Mouse (Mus musculus) hindbrain, embryonic 11.5 days (tissue): Measurements from ENCODE around the gene Spc25. TPM values are rescaled to one million over a fixed set of nuclear protein-coding genes. Genes with fewer than 3 reads are reported as not detected.

ENCODE experiments used
- ATAC-seq: fragments of 200-750 bp; cut with Nextera tagmentation; 2 replicates; pipeline ENCODE4 v1.8.0; 2017; ENCODE audit warnings: mild to moderate bottlenecking, moderate TSS enrichment, moderate library complexity; ENCODE audit not compliant: low FRiP score
- DNase-seq: peaks from one replicate; pipeline ENCODE4 v3.0.0-alpha.2; 2015; ENCODE audit warnings: low spot score
- H3K27ac ChIP-seq: fragments of 300-500 bp; sonication (generic); 2 replicates; pipeline ENCODE4 v1.5.1; 2014; ENCODE audit warnings: mild to moderate bottlenecking, low read depth, low read length
- H3K27me3 ChIP-seq: fragments of 300-500 bp; sonication (generic); 2 replicates; pipeline ENCODE4 v1.6.1; 2014; ENCODE audit warnings: mild to moderate bottlenecking, low read length, moderate library complexity, mixed read lengths; ENCODE audit not compliant: control insufficient read depth, insufficient read depth
- H3K36me3 ChIP-seq: fragments of 300-500 bp; sonication (generic); 2 replicates; pipeline ENCODE4 v1.6.1; 2014; ENCODE audit warnings: mild to moderate bottlenecking, low read length, moderate library complexity, mixed read lengths; ENCODE audit not compliant: control insufficient read depth, insufficient read depth
- H3K4me1 ChIP-seq: fragments of 300-500 bp; sonication (generic); replicated peaks from 2 replicates; pipeline ENCODE4 v1.6.1; 2014; ENCODE audit warnings: low read length, mixed read lengths; ENCODE audit not compliant: control insufficient read depth, insufficient read depth
- H3K4me2 ChIP-seq: fragments of 300-500 bp; sonication (generic); replicated peaks from 2 replicates; pipeline ENCODE4 v1.6.1; 2014; ENCODE audit warnings: mild to moderate bottlenecking, low read depth, low read length
- H3K4me3 ChIP-seq: fragments of 300-500 bp; sonication (generic); 2 replicates; pipeline ENCODE4 v1.5.1; 2014; ENCODE audit warnings: low read depth, low read length
- H3K9ac ChIP-seq: fragments of 300-500 bp; sonication (generic); 2 replicates; pipeline ENCODE4 v1.6.1; 2014; ENCODE audit warnings: low read depth, low read length
- H3K9me3 ChIP-seq: fragments of 300-500 bp; sonication (generic); 2 replicates; pipeline ENCODE4 v1.6.1; 2016; ENCODE audit warnings: low read length; ENCODE audit not compliant: control insufficient read depth
- WGBS: fragments of 180-500 bp; shearing (Covaris S2); extraction: QIAGEN DNeasy Blood & Tissue Kit; methylation state at CpG from one replicate; pipeline ENCODE4 v1.1.7; 2014; 5-methylcytosine and 5-hydroxymethylcytosine counted together
- polyA plus RNA-seq: library from polyadenylated mRNA; unstranded; fragments of >200 nt; fragmentation: Nextera tagmentation; extraction: Ambion mirVana; gene quantifications from 2 replicates; pipeline ENCODE4 v1.2.1, GENCODE M21; 2014

The Spc25 gene
- polyA plus RNA-seq, 1 experiment from 2014 or later, result 226 TPM

DNA sequence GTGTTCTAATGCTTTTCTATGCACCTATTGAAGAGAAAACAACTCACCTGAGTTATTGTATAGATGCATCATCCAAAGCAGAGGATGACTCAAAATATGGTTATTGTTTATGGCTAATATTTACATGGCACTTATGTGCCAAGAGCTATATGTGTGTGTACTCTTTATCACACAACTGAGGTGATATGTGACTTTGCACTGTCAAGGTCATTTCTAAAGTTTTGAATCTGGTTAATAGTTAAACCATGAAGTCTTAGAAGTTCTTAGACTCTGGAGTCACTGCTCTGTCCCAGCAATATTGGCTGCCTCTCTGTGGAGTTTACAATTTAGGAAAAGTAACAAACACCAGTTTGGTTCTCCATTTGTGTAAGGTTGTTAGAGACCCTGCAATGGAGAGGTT is 47.1 kb downstream of the Spc25 start:
- no peaks in the 10 kb centered on the region for H3K27me3 ChIP-seq
- H3K4me1 ChIP-seq, result no peaks in the 10 kb centered on the region
- DNase-seq (no peak), ATAC-seq (no peak)
- H3K9ac ChIP-seq, result no peak overlapping the region
- H3K27ac ChIP-seq, result no peak overlapping the region
- no peak overlapping the region for H3K4me3 ChIP-seq
- H3K4me2 ChIP-seq, result no peak overlapping the region
- H3K9me3 ChIP-seq, result no peaks in the 10 kb centered on the region
- H3K36me3 ChIP-seq, result no peaks in the 10 kb centered on the region

DNA sequence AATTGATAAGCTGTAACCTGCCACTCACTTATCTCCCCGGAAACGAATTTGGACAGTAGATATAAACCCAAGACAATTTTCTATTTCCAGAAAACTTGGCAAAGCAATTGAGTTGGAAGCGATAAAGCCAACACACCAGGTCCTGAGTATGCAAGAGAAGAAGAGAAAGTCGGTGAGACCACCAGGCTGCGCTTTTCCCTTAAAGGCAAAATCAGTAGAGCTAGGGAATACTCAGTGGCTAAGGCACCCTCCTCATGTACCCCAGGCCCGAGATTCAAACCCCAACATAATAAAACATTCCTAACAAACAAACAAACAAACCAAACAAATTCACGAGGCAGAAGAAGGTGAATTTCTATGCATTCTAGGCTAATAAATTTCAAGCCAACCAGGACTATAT is 49.7 kb downstream of the Spc25 start:
- no peaks in the 10 kb centered on the region for H3K36me3 ChIP-seq
- H3K9me3 ChIP-seq, result no peaks in the 10 kb centered on the region
- H3K4me1 ChIP-seq, result no peaks in the 10 kb centered on the region
- H3K4me2 ChIP-seq, result no peak overlapping the region
- DNase-seq (no peak), ATAC-seq (no peak)
- H3K27me3 ChIP-seq, result no peaks in the 10 kb centered on the region
- no peak overlapping the region for H3K9ac ChIP-seq
- H3K4me3 ChIP-seq, result no peak overlapping the region
- no peak overlapping the region for H3K27ac ChIP-seq
- 68% methylated on average over 7 of the region's 7 CpGs for WGBS

DNA sequence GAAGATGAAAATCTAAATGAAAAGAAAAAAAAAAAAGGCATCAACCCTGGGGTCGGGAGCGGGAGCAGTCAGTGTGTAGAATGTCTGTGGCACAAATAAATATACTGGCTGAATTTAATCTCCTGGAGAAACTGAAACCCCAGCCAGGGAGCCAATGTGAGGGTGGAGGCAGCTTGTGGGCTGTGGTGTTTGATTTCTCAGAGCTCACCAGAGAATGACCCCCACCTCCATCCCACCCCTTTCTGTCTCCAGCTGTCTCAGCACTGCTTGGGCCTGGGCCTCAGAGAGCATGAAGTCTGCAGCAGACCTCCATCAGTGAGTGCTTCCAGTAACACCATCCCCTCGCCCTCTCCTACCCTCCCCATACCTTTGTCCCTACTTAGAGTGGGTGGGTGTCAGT is 50.1 kb downstream of the Spc25 start:
- no peaks in the 10 kb centered on the region for H3K27me3 ChIP-seq
- no peaks in the 10 kb centered on the region for H3K9me3 ChIP-seq
- H3K4me3 ChIP-seq, result no peak overlapping the region
- no peaks in the 10 kb centered on the region for H3K4me1 ChIP-seq
- no peak overlapping the region for H3K4me2 ChIP-seq
- 62% methylated on average over 3 of the region's 3 CpGs for WGBS
- H3K9ac ChIP-seq, result no peak overlapping the region
- DNase-seq (no peak), ATAC-seq (no peak)
- no peaks in the 10 kb centered on the region for H3K36me3 ChIP-seq
- no peak overlapping the region for H3K27ac ChIP-seq

DNA sequence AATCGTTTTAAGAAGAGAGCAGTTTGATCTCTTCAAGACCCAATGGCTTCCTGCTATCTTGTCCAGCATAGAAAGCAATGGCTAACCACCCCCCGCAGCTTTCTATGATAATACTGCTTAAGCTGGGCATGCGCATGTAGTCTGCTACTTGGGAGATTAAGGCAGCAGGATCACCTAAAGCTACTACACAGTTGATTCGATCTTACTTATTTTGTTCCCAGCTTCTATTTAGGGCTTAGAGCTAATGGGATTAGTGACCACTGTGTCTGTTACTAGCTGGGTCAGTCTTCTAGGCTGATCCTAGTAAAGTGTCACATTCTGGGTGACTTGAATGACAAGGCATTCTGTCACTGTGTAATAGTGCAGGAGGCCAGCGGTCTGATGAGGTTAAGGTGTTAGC is 55.2 kb downstream of the Spc25 start:
- H3K36me3 ChIP-seq, result no peaks in the 10 kb centered on the region
- no peak for ATAC-seq
- no peaks in the 10 kb centered on the region for H3K4me1 ChIP-seq
- no peak for DNase-seq
- no peak overlapping the region for H3K4me3 ChIP-seq
- H3K4me2 ChIP-seq, result no peak overlapping the region
- H3K27ac ChIP-seq, result no peak overlapping the region
- 74% methylated on average over 5 of the region's 5 CpGs for WGBS
- H3K9me3 ChIP-seq, result no peaks in the 10 kb centered on the region
- H3K27me3 ChIP-seq, result no peaks in the 10 kb centered on the region
- no peak overlapping the region for H3K9ac ChIP-seq

DNA sequence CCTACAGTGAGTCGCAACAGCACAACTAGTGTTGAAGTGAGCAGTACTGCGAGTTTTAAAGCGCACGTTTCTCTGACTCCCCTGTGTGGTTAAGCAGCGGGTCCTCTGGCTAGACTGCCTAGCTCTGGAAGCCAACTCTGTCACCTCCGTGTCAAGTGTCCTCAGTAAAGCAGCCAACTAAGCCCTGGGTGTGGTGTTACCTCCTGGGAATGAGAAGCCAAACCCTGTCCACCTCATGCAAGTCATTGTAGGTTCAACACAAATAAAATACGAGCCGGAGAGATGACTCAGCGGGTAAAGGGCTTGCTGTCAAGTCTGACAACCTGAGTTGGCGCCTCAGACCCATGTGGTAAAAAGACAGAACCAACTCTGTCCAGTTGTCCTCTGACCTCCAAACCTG is 56.8 kb downstream of the Spc25 start:
- DNase-seq (no peak), ATAC-seq (no peak)
- H3K9ac ChIP-seq, result no peak overlapping the region
- no peaks in the 10 kb centered on the region for H3K36me3 ChIP-seq
- no peaks in the 10 kb centered on the region for H3K9me3 ChIP-seq
- H3K4me1 ChIP-seq, result no peaks in the 10 kb centered on the region
- no peak overlapping the region for H3K4me3 ChIP-seq
- H3K27ac ChIP-seq, result no peak overlapping the region
- 89% methylated on average over 10 of the region's 10 CpGs for WGBS
- no peaks in the 10 kb centered on the region for H3K27me3 ChIP-seq
- H3K4me2 ChIP-seq, result no peak overlapping the region

DNA sequence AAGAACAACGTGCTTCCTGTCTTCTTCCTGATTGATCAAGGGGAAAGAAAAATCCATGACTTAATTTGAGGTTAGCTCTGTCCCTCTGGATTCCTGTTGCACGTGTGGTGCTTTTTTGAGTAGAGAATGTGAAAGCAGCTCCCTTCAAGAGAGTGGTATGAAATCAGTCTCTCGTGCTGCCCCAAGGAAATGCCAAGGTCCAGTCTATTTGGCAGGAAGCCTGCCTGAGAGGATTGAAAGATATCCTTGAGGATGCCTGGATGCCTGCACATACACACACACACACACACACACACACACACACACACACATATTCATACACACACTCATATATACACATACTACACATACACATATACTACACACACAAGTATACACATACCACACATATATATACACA is 57.3 kb downstream of the Spc25 start:
- WGBS, result 80% methylated on average over 3 of the region's 3 CpGs
- Histone ChIP-seq H3K27me3 (no peaks in the 10 kb centered on the region), H3K4me3 (no peak overlapping the region), H3K27ac (no peak overlapping the region), H3K9me3 (no peaks in the 10 kb centered on the region), H3K36me3 (no peaks in the 10 kb centered on the region), H3K4me2 (no peak overlapping the region), H3K9ac (no peak overlapping the region), H3K4me1 (no peaks in the 10 kb centered on the region)
- DNase-seq (no peak), ATAC-seq (no peak)

Other genes with a start within 250 kb of the Spc25 start
- gene Nostrin, start 70.4 kb downstream of the Spc25 start, polyA plus RNA-seq, result 0.68 and 0.74 TPM in 2 replicates
- 0.13 and 0.28 TPM in 2 replicates for gene G6pc2, start 4.9 kb upstream of the Spc25 start, polyA plus RNA-seq
- 0.06 TPM in 1 of 2 replicates, not detected in the other for gene Abcb11, start 136.4 kb upstream of the Spc25 start, polyA plus RNA-seq
- gene Dhrs9, start 174.3 kb upstream of the Spc25 start, polyA plus RNA-seq, result not detected in 2 replicates